Mouse (Mus musculus): Measurements from ENCODE around the gene Parvb.

GRCm38 (mm10) chr15:84351342-84351741, 119.5 kb downstream of the Parvb start:
- TF ChIP-seq CTCF (conservative IDR thresholded peaks at IDR 0.05; ENCODE audit: low read length): no peak
- no peak for TF ChIP-seq NANOG (IDR thresholded peaks at IDR 0.05; ENCODE audit: borderline replicate concordance, low read length)
